Mouse (Mus musculus) ES-E14 (cell line): Measurements from ENCODE around the gene Vamp3.

ENCODE experiments used
- CHD2 ChIP-seq: IDR thresholded peaks from 2 replicates; pipeline ENCODE4 v1.6.1; 2014; ENCODE audit warnings: mild to moderate bottlenecking, low read depth, low read length, inconsistent platforms
- HCFC1 ChIP-seq: IDR thresholded peaks from 2 replicates; pipeline ENCODE4 v1.6.1; 2012; ENCODE audit warnings: low read length, inconsistent platforms, borderline replicate concordance; ENCODE audit not compliant: insufficient read depth
- MAFK ChIP-seq: IDR thresholded peaks from 2 replicates; pipeline ENCODE4 v1.6.1; 2014; ENCODE audit warnings: mild to moderate bottlenecking, low read depth, low read length, inconsistent platforms; ENCODE audit not compliant: insufficient read depth
- ZC3H11A ChIP-seq: IDR thresholded peaks from 2 replicates; pipeline ENCODE4 v1.6.1; 2012; ENCODE audit warnings: low read depth, mild to moderate bottlenecking, inconsistent platforms, low read length, borderline replicate concordance

DNA sequence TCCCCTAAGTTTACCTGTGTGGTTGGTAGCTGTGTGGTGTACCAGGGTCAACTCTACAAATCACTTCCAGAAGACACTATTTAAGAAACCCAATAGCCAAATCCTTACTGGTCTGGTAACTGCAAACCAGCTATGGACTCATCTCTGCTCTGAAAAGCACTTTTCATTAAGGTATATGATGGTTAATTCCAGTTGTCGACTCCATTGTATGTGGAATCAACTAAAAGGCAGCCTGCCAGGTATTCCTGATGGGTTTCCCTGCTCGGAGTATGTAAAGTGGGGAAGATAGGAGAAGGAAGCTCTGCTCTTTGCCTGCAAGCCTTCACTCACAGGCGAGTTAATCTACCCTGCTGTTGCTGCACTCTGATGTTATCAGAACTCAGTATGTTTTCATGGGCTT, 11.2 kb downstream of the Vamp3 start:
- TF ChIP-seq HCFC1 = no peak
- TF ChIP-seq ZC3H11A = no peak
- no peak for TF ChIP-seq CHD2
- no peak for TF ChIP-seq MAFK
